Mouse (Mus musculus) midbrain, postnatal 0 days (tissue): ENCODE measurements at regions not wholly inside any gene's neighbourhood (a gene's known extent, or its start where the extent isn't known, plus 50 kb on each side); places are given as distances from the start of the nearest gene placed in this dataset.
"Not testable (repeated sequence)": the region's sequence is repeated elsewhere in the genome, so short reads cannot be mapped to it uniquely, and the experiment has no call there.

Source experiments
- ATAC-seq: fragments of 200-750 bp; cut with Nextera tagmentation; 2 replicates; pipeline ENCODE4 v1.8.0; 2017; ENCODE audit warnings: moderate number of reproducible peaks, mild to moderate bottlenecking, moderate TSS enrichment, moderate library complexity; ENCODE audit not compliant: low FRiP score
- DNase-seq: peaks from one replicate; pipeline ENCODE4 v3.0.0-alpha.2; 2015; ENCODE audit warnings: low spot score
- H3K27ac ChIP-seq: fragments of 300-500 bp; sonication (generic); 2 replicates; pipeline ENCODE4 v1.5.1; 2014; ENCODE audit warnings: low read depth, mild to moderate bottlenecking, low read length, mixed read lengths
- H3K27me3 ChIP-seq: fragments of 300-500 bp; sonication (generic); 2 replicates; pipeline ENCODE4 v1.6.1; 2014; ENCODE audit warnings: low read length, control low read depth, mixed read lengths; ENCODE audit not compliant: insufficient read depth
- H3K36me3 ChIP-seq: fragments of 300-500 bp; sonication (generic); 2 replicates; pipeline ENCODE4 v1.6.1; 2014; ENCODE audit warnings: low read length, control low read depth, mixed read lengths; ENCODE audit not compliant: insufficient read depth
- H3K4me1 ChIP-seq: fragments of 300-500 bp; sonication (generic); 2 replicates; pipeline ENCODE4 v1.6.1; 2014; ENCODE audit warnings: mild to moderate bottlenecking, control low read depth, antibody characterized with exemption, low read length, mixed read lengths; ENCODE audit not compliant: insufficient read depth
- H3K4me2 ChIP-seq: fragments of 300-500 bp; sonication (generic); 2 replicates; pipeline ENCODE4 v1.6.1; 2014; ENCODE audit warnings: low read depth, mild to moderate bottlenecking, low read length, mixed read lengths; ENCODE audit not compliant: poor library complexity, severe bottlenecking
- H3K4me3 ChIP-seq: fragments of 300-500 bp; sonication (generic); 2 replicates; pipeline ENCODE4 v1.5.1; 2014; ENCODE audit warnings: low read depth, mild to moderate bottlenecking, low read length, moderate library complexity
- H3K9ac ChIP-seq: fragments of 300-500 bp; sonication (generic); replicated peaks from 2 replicates; pipeline ENCODE4 v1.6.1; 2014; ENCODE audit warnings: mild to moderate bottlenecking, low read length, moderate library complexity, mixed read lengths; ENCODE audit not compliant: poor library complexity, severe bottlenecking
- H3K9me3 ChIP-seq: fragments of 300-500 bp; sonication (generic); 2 replicates; pipeline ENCODE4 v1.6.1; 2016; ENCODE audit warnings: low read length, control low read depth
- CTCF ChIP-seq: IDR thresholded peaks from 2 replicates; pipeline ENCODE4 v1.5.1; 2016; ENCODE audit warnings: antibody characterized with exemption, mild to moderate bottlenecking
- WGBS: fragments of 180-500 bp; shearing (Covaris S2); extraction: QIAGEN DNeasy Blood & Tissue Kit; methylation state at CpG from one replicate; pipeline ENCODE4 v1.1.7; 2014; 5-methylcytosine and 5-hydroxymethylcytosine counted together

GRCm38 (mm10) chr1:17545311-17545710, 600.4 kb downstream of the Crisp4 start:
- no peaks in the 10 kb centered on the region for H3K36me3 ChIP-seq
- WGBS: 63% methylated on average over 1 of the region's 2 CpGs
- no peak overlapping the region for H3K9ac ChIP-seq
- H3K4me1 ChIP-seq: no peaks in the 10 kb centered on the region
- H3K9me3 ChIP-seq: no peaks in the 10 kb centered on the region
- no peak for TF ChIP-seq CTCF
- no peak overlapping the region for H3K27ac ChIP-seq
- no peak overlapping the region for H3K4me2 ChIP-seq
- ATAC-seq: no peak
- no peak for DNase-seq
- H3K4me3 ChIP-seq: no peak overlapping the region
- H3K27me3 ChIP-seq: no peaks in the 10 kb centered on the region

GRCm38 (mm10) chr1:17538160-17538559, 607.5 kb downstream of the Crisp4 start:
- no peaks in the 10 kb centered on the region for H3K9me3 ChIP-seq
- H3K9ac ChIP-seq: no peak overlapping the region
- no peak overlapping the region for H3K4me3 ChIP-seq
- H3K27me3 ChIP-seq: no peaks in the 10 kb centered on the region
- no peaks in the 10 kb centered on the region for H3K36me3 ChIP-seq
- H3K4me2 ChIP-seq: no peak overlapping the region
- ATAC-seq: no peak
- no peak for DNase-seq
- no peaks in the 10 kb centered on the region for H3K4me1 ChIP-seq
- TF ChIP-seq CTCF: no peak
- no peak overlapping the region for H3K27ac ChIP-seq

- not testable (repeated sequence) for H3K9ac ChIP-seq, H3K4me2 ChIP-seq
These were observed 614.4 kb downstream of the Crisp4 start for GRCm38 (mm10) chr1:17531291-17531690.

GRCm38 (mm10) chr1:17520118-17520517, 625.6 kb downstream of the Crisp4 start:
- WGBS: 77% methylated on average over 2 of the region's 2 CpGs
- Histone ChIP-seq H3K4me3 (no peak overlapping the region), H3K27me3 (no peaks in the 10 kb centered on the region), H3K4me2 (no peak overlapping the region), H3K4me1 (no peaks in the 10 kb centered on the region), H3K9me3 (no peaks in the 10 kb centered on the region), H3K27ac (no peak overlapping the region), H3K9ac (no peak overlapping the region), H3K36me3 (no peaks in the 10 kb centered on the region)
- no peak for ATAC-seq
- no peak for DNase-seq
- TF ChIP-seq CTCF: no peak

More at GRCm38 (mm10) chr1:17531291-17531690, 614.4 kb downstream of the Crisp4 start:
- not testable (repeated sequence) for H3K27ac ChIP-seq, H3K4me3 ChIP-seq, ATAC-seq, H3K27me3 ChIP-seq, H3K9me3 ChIP-seq, H3K36me3 ChIP-seq, H3K4me1 ChIP-seq, DNase-seq

- 87% methylated on average over 6 of the region's 6 CpGs for WGBS
- DNase-seq (no peak), ATAC-seq (no peak)
These were observed 639.3 kb downstream of the Crisp4 start for GRCm38 (mm10) chr1:17506125-17507112.

GRCm38 (mm10) chr1:17493596-17493995, 652.1 kb downstream of the Crisp4 start:
- Histone ChIP-seq H3K27me3 (no peaks in the 10 kb centered on the region), H3K4me3 (no peak overlapping the region), H3K27ac (no peak overlapping the region), H3K9ac (no peak overlapping the region), H3K9me3 (no peaks in the 10 kb centered on the region), H3K4me1 (no peaks in the 10 kb centered on the region), H3K4me2 (no peak overlapping the region), H3K36me3 (no peaks in the 10 kb centered on the region)
- ATAC-seq (no peak), DNase-seq (no peak)
- TF ChIP-seq CTCF: no peak
- WGBS: 84% methylated on average over 3 of the region's 3 CpGs

More at GRCm38 (mm10) chr1:17506125-17507112, 639.3 kb downstream of the Crisp4 start:
- Histone ChIP-seq H3K4me1 (no peaks in the 10 kb centered on the region), H3K27ac (no peak overlapping the region), H3K4me2 (no peak overlapping the region), H3K4me3 (no peak overlapping the region), H3K9me3 (no peaks in the 10 kb centered on the region), H3K27me3 (no peaks in the 10 kb centered on the region), H3K36me3 (no peaks in the 10 kb centered on the region), H3K9ac (no peak overlapping the region)
- no peak for TF ChIP-seq CTCF

- H3K36me3 ChIP-seq, H3K27me3 ChIP-seq, DNase-seq, ATAC-seq, H3K9ac ChIP-seq, H3K9me3 ChIP-seq, H3K4me1 ChIP-seq, H3K27ac ChIP-seq, H3K4me2 ChIP-seq, H3K4me3 ChIP-seq: not testable (repeated sequence)
These were observed 655.9 kb downstream of the Crisp4 start for GRCm38 (mm10) chr1:17489854-17490202.

- not testable (repeated sequence) for H3K9me3 ChIP-seq, ATAC-seq, H3K4me1 ChIP-seq, H3K4me3 ChIP-seq, DNase-seq, H3K27me3 ChIP-seq, H3K27ac ChIP-seq, H3K9ac ChIP-seq, H3K4me2 ChIP-seq, H3K36me3 ChIP-seq
- 69% methylated on average over 6 of the region's 6 CpGs for WGBS
These were observed 656.4 kb downstream of the Crisp4 start for GRCm38 (mm10) chr1:17489192-17489853.
